Mouse (Mus musculus) liver, embryonic 18 days (tissue): ENCODE data around the gene 4930596D02Rik. TPM values are rescaled to one million over a fixed set of nuclear protein-coding genes. Genes with fewer than 3 reads are reported as not detected.

ENCODE experiments used
- polyA plus RNA-seq: library from polyadenylated mRNA; depleted of rRNA; stranded (reverse); fragments of >200 nt; gene quantifications from 2 replicates; pipeline ENCODE4 v1.2.3, GENCODE M21; 2012; rRNA removed

The 4930596D02Rik gene
- polyA plus RNA-seq, result not detected in 2 replicates

DNA sequence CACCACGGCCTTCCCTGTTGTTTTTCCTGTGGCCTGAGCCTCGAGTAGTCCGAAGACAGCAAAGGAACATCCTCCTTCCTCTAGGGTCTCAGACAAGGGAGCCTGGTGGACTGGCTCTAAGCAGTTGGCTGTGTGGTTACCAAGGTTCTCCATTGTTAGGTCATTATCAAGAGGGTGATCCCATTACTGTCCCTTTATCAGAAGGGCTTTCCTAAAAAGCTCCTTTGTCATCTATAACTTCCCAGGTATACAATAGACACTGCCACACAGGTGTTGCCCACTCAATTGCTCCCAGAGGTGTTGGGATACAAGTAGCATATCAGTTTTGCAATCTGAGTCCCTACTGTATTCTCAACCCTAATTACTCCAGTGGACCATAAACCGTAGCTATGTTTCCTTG lies at the start of gene 4930596D02Rik:
TSS of gene 4930596D02Rik (minus strand) at position 101 of the 400 bp plus-strand sequence.

